Mouse (Mus musculus) spleen, adult 2 months (tissue): ENCODE data around the gene Tmem274.

Experiments
- CTCF ChIP-seq: fragments of 200-500 bp; IDR thresholded peaks from 2 replicates; pipeline ENCODE4 v1.5.1; 2011; ENCODE audit warnings: mild to moderate bottlenecking, inconsistent platforms; ENCODE audit not compliant: insufficient read depth, insufficient read length, insufficient replicate concordance; ENCODE audit errors: extremely low read depth
- POLR2A ChIP-seq: fragments of 200-500 bp; IDR thresholded peaks from 2 replicates; pipeline ENCODE4 v1.6.1; 2011; ENCODE audit warnings: low read depth, low read length, inconsistent platforms

- TF ChIP-seq CTCF (no peak), POLR2A (no peak)
These were observed 38.5 kb downstream of the Tmem274 start for GRCm38 (mm10) chr4:149515706-149516105.
